Mouse (Mus musculus): ENCODE results near the gene Olfr486.
"Not testable (repeated sequence)": the region's sequence is repeated elsewhere in the genome, so short reads cannot be mapped to it uniquely, and the experiment has no call there.

Gene Olfr486

GRCm38 (mm10) chr7:108172642-108173041 is at the start of gene Olfr486:
TSS of gene Olfr486 (minus strand) at chr7:108172742.
- H3K9me3 ChIP-seq (ENCODE audit: low read length): peaks cover 13% of the 10 kb centered on the region
- not testable (repeated sequence) for H3K27me3 ChIP-seq (ENCODE audit: insufficient read depth, low read length); H3K36me3 ChIP-seq (ENCODE audit: insufficient read depth, low read length); H3K4me3 ChIP-seq (replicated peaks; ENCODE audit: low read length); H3K4me1 ChIP-seq (replicated peaks; ENCODE audit: low read depth, low read length)

- not testable (repeated sequence) for H3K36me3 ChIP-seq (ENCODE audit: insufficient read depth, low read length); H3K4me3 ChIP-seq (replicated peaks; ENCODE audit: low read length); H3K4me1 ChIP-seq (replicated peaks; ENCODE audit: low read depth, low read length); H3K9me3 ChIP-seq (ENCODE audit: low read length); H3K27me3 ChIP-seq (ENCODE audit: insufficient read depth, low read length)
Measured at GRCm38 (mm10) chr7:108214536-108214935, 42.0 kb upstream of the Olfr486 start, which contains the start of gene Olfr487. TSS of gene Olfr487 (minus strand) at chr7:108214636.

- H3K4me1 ChIP-seq (replicated peaks; ENCODE audit: low read depth, low read length): peaks cover 14% of the 10 kb centered on the region
- H3K4me3 ChIP-seq (replicated peaks; ENCODE audit: low read length): no peak overlapping the region
- H3K36me3 ChIP-seq (ENCODE audit: insufficient read depth, low read length): no peaks in the 10 kb centered on the region
- TF ChIP-seq NANOG (IDR thresholded peaks at IDR 0.05; ENCODE audit: borderline replicate concordance, low read length) (peak; percentile 72), CTCF (conservative IDR thresholded peaks at IDR 0.05; ENCODE audit: low read length) (no peak), POU5F1 (IDR thresholded peaks at IDR 0.05; ENCODE audit: borderline replicate concordance, low read length) (no peak)
- H3K27me3 ChIP-seq (ENCODE audit: insufficient read depth, low read length): no peaks in the 10 kb centered on the region
- peaks cover 6% of the 10 kb centered on the region; the same call in 1 of the 2 replicates for H3K9me3 ChIP-seq (ENCODE audit: low read length)
Measured at GRCm38 (mm10) chr7:108196938-108197337, 24.4 kb upstream of the Olfr486 start.

- peaks cover 12% of the 10 kb centered on the region for H3K9me3 ChIP-seq (ENCODE audit: low read length)
- peak; percentile 80; the same call in 1 of the 2 replicates for TF ChIP-seq POU5F1 (IDR thresholded peaks at IDR 0.05; ENCODE audit: borderline replicate concordance, low read length)
- TF ChIP-seq NANOG (IDR thresholded peaks at IDR 0.05; ENCODE audit: borderline replicate concordance, low read length): peak; percentile 98
- not testable (repeated sequence) for H3K4me3 ChIP-seq (replicated peaks; ENCODE audit: low read length); H3K27me3 ChIP-seq (ENCODE audit: insufficient read depth, low read length); H3K36me3 ChIP-seq (ENCODE audit: insufficient read depth, low read length)
- H3K4me1 ChIP-seq (replicated peaks; ENCODE audit: low read depth, low read length): peaks cover 14% of the 10 kb centered on the region
Measured at GRCm38 (mm10) chr7:108196337-108196736, 23.8 kb upstream of the Olfr486 start.

- H3K4me3 ChIP-seq (replicated peaks; ENCODE audit: low read length); H3K27me3 ChIP-seq (ENCODE audit: insufficient read depth, low read length): not testable (repeated sequence)
- peaks cover 23% of the 10 kb centered on the region for H3K36me3 ChIP-seq (ENCODE audit: insufficient read depth, low read length)
- H3K4me1 ChIP-seq (replicated peaks; ENCODE audit: low read depth, low read length): peaks cover 10% of the 10 kb centered on the region
- peaks cover 48% of the 10 kb centered on the region for H3K9me3 ChIP-seq (ENCODE audit: low read length)
Measured at GRCm38 (mm10) chr7:108192714-108193113, 20.2 kb upstream of the Olfr486 start.

- not testable (repeated sequence) for H3K4me3 ChIP-seq (replicated peaks; ENCODE audit: low read length); H3K4me1 ChIP-seq (replicated peaks; ENCODE audit: low read depth, low read length); H3K27me3 ChIP-seq (ENCODE audit: insufficient read depth, low read length)
- H3K36me3 ChIP-seq (ENCODE audit: insufficient read depth, low read length): peaks cover 35% of the 10 kb centered on the region
- peaks cover 63% of the 10 kb centered on the region for H3K9me3 ChIP-seq (ENCODE audit: low read length)
Measured at GRCm38 (mm10) chr7:108191196-108191595, 18.7 kb upstream of the Olfr486 start.

GRCm38 (mm10) chr7:108185237-108185636 is 12.7 kb upstream of the Olfr486 start:
- not testable (repeated sequence) for H3K4me1 ChIP-seq (replicated peaks; ENCODE audit: low read depth, low read length); H3K27me3 ChIP-seq (ENCODE audit: insufficient read depth, low read length); H3K4me3 ChIP-seq (replicated peaks; ENCODE audit: low read length)
- peak; percentile 88; the same call in 1 of the 2 replicates for TF ChIP-seq POU5F1 (IDR thresholded peaks at IDR 0.05; ENCODE audit: borderline replicate concordance, low read length)
- Histone ChIP-seq H3K36me3 (ENCODE audit: insufficient read depth, low read length) (peaks cover 25% of the 10 kb centered on the region), H3K9me3 (ENCODE audit: low read length) (peaks cover 71% of the 10 kb centered on the region)

GRCm38 (mm10) chr7:108184401-108184800 is 11.9 kb upstream of the Olfr486 start:
- H3K27me3 ChIP-seq (ENCODE audit: insufficient read depth, low read length); H3K4me1 ChIP-seq (replicated peaks; ENCODE audit: low read depth, low read length); H3K4me3 ChIP-seq (replicated peaks; ENCODE audit: low read length): not testable (repeated sequence)
- TF ChIP-seq NANOG (IDR thresholded peaks at IDR 0.05; ENCODE audit: borderline replicate concordance, low read length): peak; percentile 19; the same call in 1 of the 2 replicates
- Histone ChIP-seq H3K36me3 (ENCODE audit: insufficient read depth, low read length) (peaks cover 24% of the 10 kb centered on the region), H3K9me3 (ENCODE audit: low read length) (peaks cover 63% of the 10 kb centered on the region)

GRCm38 (mm10) chr7:108159771-108160170 is 12.8 kb downstream of the Olfr486 start, which contains the start of gene Olfr485:
TSS of gene Olfr485 (minus strand) at chr7:108159871.
- H3K9me3 ChIP-seq (ENCODE audit: low read length): no peaks in the 10 kb centered on the region
- TF ChIP-seq POU5F1 (IDR thresholded peaks at IDR 0.05; ENCODE audit: borderline replicate concordance, low read length) (no peak), CTCF (conservative IDR thresholded peaks at IDR 0.05; ENCODE audit: low read length) (no peak), NANOG (IDR thresholded peaks at IDR 0.05; ENCODE audit: borderline replicate concordance, low read length) (no peak)

GRCm38 (mm10) chr7:108127349-108127748 is 45.2 kb downstream of the Olfr486 start, which contains the start of gene Olfr484:
TSS of gene Olfr484 (minus strand) at chr7:108127449.
- Histone ChIP-seq H3K9me3 (ENCODE audit: low read length) (no peaks in the 10 kb centered on the region), H3K4me1 (replicated peaks; ENCODE audit: low read depth, low read length) (0 out of 2 replicates have a peak, but pooled peaks cover under 1% of the 10 kb centered on the region), H3K4me3 (replicated peaks; ENCODE audit: low read length) (no peak within 1 kb of the TSS), H3K36me3 (ENCODE audit: insufficient read depth, low read length) (no peaks in the 10 kb centered on the region), H3K27me3 (ENCODE audit: insufficient read depth, low read length) (no peaks in the 10 kb centered on the region)
- no peak for TF ChIP-seq CTCF (conservative IDR thresholded peaks at IDR 0.05; ENCODE audit: low read length)
- no peak for TF ChIP-seq POU5F1 (IDR thresholded peaks at IDR 0.05; ENCODE audit: borderline replicate concordance, low read length)
- no peak for TF ChIP-seq NANOG (IDR thresholded peaks at IDR 0.05; ENCODE audit: borderline replicate concordance, low read length)

More at GRCm38 (mm10) chr7:108159771-108160170, 12.8 kb downstream of the Olfr486 start, which contains the start of gene Olfr485:
- Histone ChIP-seq H3K4me3 (replicated peaks; ENCODE audit: low read length) (no peak within 1 kb of the TSS), H3K36me3 (ENCODE audit: insufficient read depth, low read length) (no peaks in the 10 kb centered on the region), H3K27me3 (ENCODE audit: insufficient read depth, low read length) (no peaks in the 10 kb centered on the region), H3K4me1 (replicated peaks; ENCODE audit: low read depth, low read length) (no peaks in the 10 kb centered on the region)

Measured in E14TG2a.4 (cell line).